Mouse (Mus musculus): ENCODE measurements at regions not wholly inside any gene's neighbourhood (a gene's known extent, or its start where the extent isn't known, plus 50 kb on each side); places are given as distances from the start of the nearest gene placed in this dataset.

DNA sequence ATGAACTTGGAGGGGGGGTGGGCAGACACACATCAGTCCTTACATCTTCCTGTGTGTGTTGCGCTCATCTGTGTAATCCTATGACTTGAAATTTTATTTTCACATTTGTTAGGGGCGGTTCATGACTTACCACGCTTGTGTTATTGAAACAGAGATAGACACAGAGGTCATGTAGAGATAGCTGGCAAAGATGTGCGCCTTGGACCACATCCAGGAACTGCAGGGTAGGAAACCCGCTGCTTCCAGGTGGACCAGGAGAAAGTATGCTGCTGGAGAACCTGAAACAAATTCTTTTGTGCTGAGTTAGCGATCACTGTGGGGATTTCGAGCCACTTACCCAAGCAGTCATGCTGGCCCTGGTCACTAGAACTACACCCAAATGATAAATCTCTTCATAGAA is 89.1 kb downstream of the Kcnj2 start:
- no peak for DNase-seq (ENCODE audit: extremely low spot score, low read depth, low spot score)

DNA sequence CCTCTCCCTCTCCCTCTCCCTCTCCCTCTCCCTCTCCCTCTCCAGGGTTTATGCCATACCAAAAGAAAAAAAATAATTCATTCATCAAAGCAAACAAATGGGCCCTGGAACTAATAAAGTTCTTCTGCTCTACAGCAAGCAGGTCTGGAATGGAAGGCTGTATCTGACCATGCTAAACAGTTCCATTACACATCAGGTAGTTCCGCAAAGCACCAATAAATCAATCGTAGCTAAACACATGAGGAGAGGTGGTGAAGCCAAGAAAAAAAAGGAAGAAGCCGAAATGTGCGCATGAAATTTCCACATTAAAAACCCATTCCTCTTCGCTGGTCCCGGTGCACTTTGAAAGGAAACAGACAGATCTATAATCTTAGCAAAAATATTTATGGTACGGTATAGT is 89.8 kb downstream of the Kcnj2 start:
- no peak for DNase-seq (ENCODE audit: extremely low spot score, low read depth, low spot score)

- no peak for DNase-seq (ENCODE audit: extremely low spot score, low read depth, low spot score)
These were observed 93.3 kb downstream of the Kcnj2 start for GRCm38 (mm10) chr11:111159299-111159698.

- DNase-seq (ENCODE audit: extremely low spot score, low read depth, low spot score) = no peak
These were observed 98.9 kb downstream of the Kcnj2 start for GRCm38 (mm10) chr11:111164907-111165306.

DNA sequence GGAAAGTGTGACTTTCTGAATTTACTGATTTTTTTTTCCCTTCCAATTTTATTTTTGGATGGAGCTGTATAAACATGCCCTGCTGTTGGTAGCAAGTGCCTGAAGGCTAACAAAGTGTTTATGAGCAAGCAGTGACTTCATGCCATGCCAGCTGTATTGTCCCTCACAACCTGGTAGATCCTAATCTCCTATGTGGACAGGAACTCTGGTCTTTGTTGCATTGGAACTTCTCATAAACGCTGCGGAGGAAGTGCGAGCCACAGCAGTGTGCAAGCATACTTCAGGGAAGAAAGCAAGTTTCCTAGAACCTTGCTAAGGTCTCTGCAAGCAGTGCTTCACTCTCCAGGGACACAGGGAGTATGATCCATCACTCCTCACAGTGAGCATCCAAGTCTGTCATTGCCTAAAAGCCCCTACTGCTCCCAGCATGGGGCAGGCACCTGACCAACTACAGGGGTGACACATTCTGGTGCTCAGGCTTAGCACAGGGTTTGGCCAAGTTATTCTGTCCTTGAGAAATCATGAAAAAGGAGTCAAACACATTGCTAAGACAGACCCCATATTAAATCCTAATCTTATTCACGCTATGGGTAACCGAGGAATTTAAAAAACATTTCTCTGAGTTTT is 104.3 kb downstream of the Kcnj2 start:
- DNase-seq (ENCODE audit: extremely low spot score, low read depth, low spot score) = no peak

- no peak for DNase-seq (ENCODE audit: extremely low spot score, low read depth, low spot score)
These were observed 107.6 kb downstream of the Kcnj2 start for GRCm38 (mm10) chr11:111173525-111173924.

DNA sequence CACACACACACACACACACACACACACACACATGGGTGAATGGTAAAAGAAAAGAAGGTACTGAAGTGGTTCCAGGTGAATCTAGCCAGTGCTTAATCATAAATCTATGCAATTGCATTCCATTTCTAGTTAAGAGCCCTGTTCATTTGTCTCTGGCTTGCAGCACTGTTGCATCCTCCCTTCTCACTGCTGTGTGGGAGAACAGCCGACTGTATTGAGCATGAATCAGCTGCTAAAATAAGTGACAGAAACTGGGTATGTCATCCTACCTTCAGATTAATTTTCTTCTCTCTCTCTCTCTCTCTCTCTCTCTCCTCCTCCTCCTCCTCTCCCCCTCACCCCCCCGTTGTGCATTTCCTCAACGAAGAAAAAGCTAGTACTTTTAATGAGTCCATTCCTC is 109.6 kb downstream of the Kcnj2 start:
- DNase-seq (ENCODE audit: extremely low spot score, low read depth, low spot score) = no peak

DNA sequence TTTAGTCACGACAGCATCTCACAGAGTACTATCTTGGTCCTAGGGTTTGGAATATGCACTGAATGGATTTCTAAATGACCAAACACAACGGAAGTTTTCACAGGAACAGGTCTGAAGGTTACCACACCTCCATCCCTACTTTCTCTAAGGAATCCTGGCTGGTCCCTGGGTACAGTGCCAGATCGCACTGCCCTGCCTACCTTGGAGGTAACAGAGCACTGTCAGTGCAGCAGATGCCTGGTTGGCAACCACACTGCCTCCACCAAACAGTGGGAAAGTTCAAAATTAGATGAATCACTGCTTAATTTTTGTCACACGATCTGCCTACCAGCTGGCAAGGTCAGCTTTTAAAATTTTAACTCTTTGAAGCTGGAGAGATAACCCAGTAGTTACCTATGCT is 111.6 kb downstream of the Kcnj2 start:
- DNase-seq (ENCODE audit: extremely low spot score, low read depth, low spot score) = no peak

- no peak for DNase-seq (ENCODE audit: extremely low spot score, low read depth, low spot score)
These were observed 131.5 kb downstream of the Kcnj2 start for GRCm38 (mm10) chr11:111197422-111197821.

- DNase-seq (ENCODE audit: extremely low spot score, low read depth, low spot score) = no peak
These were observed 134.5 kb downstream of the Kcnj2 start for GRCm38 (mm10) chr11:111200512-111200911.

DNA sequence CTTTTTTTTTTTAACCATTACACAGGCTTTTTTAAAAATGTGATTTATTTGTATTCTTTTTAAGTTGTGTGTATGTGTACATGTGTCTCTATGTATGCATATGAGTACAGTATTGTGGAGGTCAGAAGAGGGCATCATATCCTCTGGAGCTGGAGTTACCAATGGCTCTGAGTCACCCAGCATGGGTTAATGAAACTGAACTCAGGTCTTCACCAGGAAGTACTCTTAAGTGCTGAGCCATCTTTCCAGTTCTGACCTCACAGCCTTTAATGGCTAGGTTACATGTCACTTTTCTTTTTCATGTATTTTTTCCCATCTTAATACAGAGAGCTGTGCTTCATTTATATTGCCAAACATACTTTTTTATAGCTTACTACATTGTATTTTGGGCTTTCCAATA is 136.8 kb downstream of the Kcnj2 start:
- DNase-seq (ENCODE audit: extremely low spot score, low read depth, low spot score) = no peak

GRCm38 (mm10) chr11:111210565-111210964 is 144.6 kb downstream of the Kcnj2 start:
- DNase-seq (ENCODE audit: extremely low spot score, low read depth, low spot score) = no peak

DNA sequence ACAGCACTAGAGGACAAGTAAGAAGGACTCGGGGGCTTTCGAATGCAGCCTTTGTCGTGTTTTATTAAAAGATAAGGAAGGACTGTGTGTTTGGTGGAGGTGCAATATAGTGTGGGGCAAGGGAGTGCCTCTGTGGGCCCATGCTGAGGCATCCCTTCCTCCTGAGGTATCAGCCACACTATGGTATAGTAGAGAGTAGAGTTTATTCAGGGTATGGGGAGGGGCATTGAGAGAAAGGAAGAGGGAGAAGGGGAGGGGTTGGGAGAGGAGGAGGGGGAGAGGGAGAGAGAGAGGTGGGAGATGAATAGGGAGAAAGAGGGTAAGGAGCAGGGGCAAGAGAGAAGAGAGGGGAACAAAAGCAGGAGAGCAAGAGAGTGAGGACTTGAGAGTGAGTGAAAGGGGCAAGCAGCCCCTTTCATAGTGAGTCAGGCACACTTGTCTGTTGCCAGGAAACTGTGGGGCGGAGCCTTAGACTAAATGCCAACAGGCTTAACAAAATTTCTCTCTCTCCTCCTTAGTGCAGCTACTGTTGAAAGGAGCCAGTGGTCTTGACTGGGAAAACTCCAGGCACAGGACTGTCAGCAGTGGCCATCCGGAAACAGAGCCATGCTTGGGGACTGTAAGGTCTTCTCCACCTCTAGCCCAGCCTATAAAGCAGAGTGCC is 146.2 kb downstream of the Kcnj2 start:
- no peak for DNase-seq (ENCODE audit: extremely low spot score, low read depth, low spot score)

DNA sequence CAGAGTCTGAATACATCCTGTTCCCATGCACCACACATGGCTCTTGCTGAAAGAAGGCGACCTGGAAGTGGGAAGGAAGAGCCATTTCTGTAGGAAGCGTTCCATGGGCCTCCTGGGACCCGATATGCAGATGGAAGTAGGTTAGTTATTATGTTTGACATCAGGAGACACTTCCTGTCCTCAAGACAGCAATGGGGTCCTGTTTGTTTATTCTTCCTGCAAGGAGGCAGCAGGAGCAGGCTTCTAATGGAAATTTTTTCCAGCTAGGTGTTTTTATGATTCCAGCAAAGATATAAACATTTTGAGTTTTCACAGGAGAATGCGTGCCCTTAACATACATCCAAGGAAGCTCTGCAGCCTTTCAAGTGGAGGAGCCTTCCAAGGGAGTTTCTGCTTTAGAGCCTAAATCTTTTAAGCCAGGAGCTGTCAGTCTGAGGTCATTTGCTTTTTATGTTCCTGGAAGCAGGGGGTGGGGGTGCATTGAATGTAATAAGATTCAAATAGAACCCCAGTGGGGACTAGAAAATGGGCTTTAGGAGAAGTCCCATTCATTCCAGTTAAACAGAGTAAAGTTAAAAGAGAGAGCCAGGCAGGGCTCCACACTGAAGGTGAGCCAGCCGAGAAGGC is 146.9 kb downstream of the Kcnj2 start:
- no peak for DNase-seq (ENCODE audit: extremely low spot score, low read depth, low spot score)

GRCm38 (mm10) chr11:111215006-111215405 is 149.0 kb downstream of the Kcnj2 start:
- DNase-seq (ENCODE audit: extremely low spot score, low read depth, low spot score) = no peak

GRCm38 (mm10) chr11:111223834-111224233 is 157.9 kb downstream of the Kcnj2 start:
- no peak for DNase-seq (ENCODE audit: extremely low spot score, low read depth, low spot score)

DNA sequence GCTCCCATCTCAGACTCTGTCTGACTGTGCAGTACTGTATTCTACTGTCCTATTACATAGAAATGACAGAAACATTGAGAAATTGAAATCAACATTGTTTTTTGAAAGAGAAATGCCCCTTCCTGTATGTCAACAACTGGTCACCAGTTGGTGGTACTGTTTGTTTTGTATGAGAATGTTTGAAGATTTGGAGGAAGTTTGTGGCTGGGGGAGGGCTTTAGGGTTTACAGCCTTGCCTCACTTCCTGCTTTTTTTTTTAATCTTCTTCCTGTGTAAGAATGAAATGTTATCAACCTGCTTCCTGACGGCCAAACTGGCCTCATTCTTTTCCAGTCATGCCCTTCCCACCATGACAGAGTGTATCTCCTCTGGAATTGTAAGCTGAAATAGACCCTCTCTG is 161.3 kb downstream of the Kcnj2 start:
- no peak for DNase-seq (ENCODE audit: extremely low spot score, low read depth, low spot score)

- DNase-seq (ENCODE audit: extremely low spot score, low read depth, low spot score) = no peak
These were observed 170.8 kb downstream of the Kcnj2 start for GRCm38 (mm10) chr11:111236741-111237140.

GRCm38 (mm10) chr11:111239784-111240183 is 173.8 kb downstream of the Kcnj2 start:
- DNase-seq (ENCODE audit: extremely low spot score, low read depth, low spot score) = no peak

DNA sequence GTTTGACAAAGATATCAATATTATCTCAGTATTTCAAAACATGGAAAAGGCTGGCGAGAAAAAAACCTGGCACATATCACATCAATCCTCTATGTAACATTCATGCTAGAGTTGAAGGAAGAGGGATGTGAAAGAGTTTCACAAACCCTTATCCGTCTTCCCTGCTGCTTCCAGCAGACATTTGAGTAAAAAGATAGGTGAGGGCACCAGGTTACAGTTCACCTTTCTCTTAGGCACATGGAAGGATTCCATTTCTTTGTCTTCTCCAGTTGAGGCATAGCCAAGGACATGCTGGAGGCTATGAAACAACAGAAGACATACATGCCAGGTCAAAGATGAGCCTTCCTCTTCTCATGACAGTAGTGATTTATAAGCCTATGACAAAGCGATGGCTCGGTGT is 186.3 kb downstream of the Kcnj2 start:
- no peak for DNase-seq (ENCODE audit: extremely low spot score, low read depth, low spot score)

- no peak for DNase-seq (ENCODE audit: extremely low spot score, low read depth, low spot score)
These were observed 190.6 kb downstream of the Kcnj2 start for GRCm38 (mm10) chr11:111256596-111256995.

DNA sequence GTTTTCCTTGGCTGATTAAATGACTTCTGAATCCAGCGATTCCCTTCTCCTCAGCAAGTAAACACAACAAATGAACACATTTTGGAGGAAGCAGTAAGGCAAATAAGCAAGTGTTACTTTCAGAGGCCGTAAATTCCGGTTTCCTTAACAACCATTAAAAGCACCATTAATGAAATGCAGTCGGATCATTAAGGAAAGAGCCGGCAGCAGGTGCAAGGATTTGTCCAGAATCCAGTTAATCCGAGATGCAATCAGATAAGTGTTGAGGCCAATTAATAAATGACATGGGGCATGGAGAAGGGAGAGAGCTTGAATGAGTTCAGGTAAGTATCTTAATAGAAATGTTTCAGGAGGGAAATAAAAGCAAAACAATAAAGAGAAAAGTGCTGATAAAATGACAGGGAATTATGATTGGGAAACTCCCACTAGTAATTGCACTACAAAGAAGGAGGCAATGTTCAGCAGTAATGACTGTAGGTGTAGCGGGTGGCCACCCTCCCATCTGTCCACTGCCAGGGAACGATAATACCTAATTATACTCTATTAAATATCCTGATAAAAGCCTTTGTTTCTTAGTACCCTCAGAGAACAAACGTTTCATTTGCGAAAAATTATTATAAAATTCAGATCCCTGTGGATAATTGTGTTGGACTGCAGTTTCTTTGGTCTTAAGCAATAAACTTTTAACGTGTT is 194.9 kb downstream of the Kcnj2 start:
- no peak for DNase-seq (ENCODE audit: extremely low spot score, low read depth, low spot score)

All from hindlimb bud, embryonic 11.5 days (tissue).